ENCODE assay signal across 15 mouse cellular contexts in the genomic region with DNA sequence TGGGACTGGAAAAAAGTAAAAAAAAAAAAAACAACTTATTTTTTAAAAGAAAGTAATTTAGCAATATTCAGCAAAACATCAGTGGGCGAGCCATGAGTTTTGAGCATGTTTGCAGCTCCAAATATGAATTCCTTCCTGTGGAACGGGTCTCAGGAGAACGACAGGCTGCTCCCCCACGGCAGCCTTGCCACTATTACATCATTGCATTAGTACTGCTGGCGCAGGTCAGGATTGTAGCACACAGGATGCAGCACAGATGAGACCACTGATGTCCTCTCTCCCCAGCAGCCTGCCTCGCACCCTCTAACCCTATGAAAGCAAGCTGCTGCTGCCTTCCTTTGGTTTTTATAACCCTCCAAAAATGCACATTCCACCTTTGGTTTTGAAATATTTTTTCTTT.
"Had no signal": no experiment of that assay in that cellular context is flagged by ENCODE, and none has a peak within 500 bp of the region (broad histone marks: within the 10 kb centered on the region; RNA-seq: fewer than 3 reads in every experiment).

No protein-coding gene starts in this region.

- H3K27me3 ChIP-seq: lung, embryonic 15.5 days; midbrain, embryonic 13.5 days; midbrain, embryonic 15.5 days; neural tube, embryonic 12.5 days had no signal

- H3K27ac ChIP-seq: lung, embryonic 15.5 days; macrophage; midbrain, embryonic 13.5 days; midbrain, embryonic 15.5 days; neural tube, embryonic 12.5 days had no signal

- DNase-seq: liver, postnatal 0 days; lung, adult 2 months; lung, postnatal 14 days; lung, postnatal 36 days; right cerebral cortex, postnatal 14 days; spleen, adult 18-20 months; thymus, adult 18-20 months; thymus, postnatal 14 days; thymus, postnatal 36 days had no signal

- H3K36me3 ChIP-seq: lung, embryonic 15.5 days; midbrain, embryonic 13.5 days; midbrain, embryonic 15.5 days; neural tube, embryonic 12.5 days had no signal

- H3K9ac ChIP-seq: liver, postnatal 0 days; lung, embryonic 15.5 days; midbrain, embryonic 13.5 days; midbrain, embryonic 15.5 days; neural tube, embryonic 12.5 days had no signal

- H3K4me1 ChIP-seq: lung, embryonic 15.5 days; megakaryocyte, embryonic 14.5 days; midbrain, embryonic 13.5 days; midbrain, embryonic 15.5 days; neural tube, embryonic 12.5 days had no signal

- H3K4me3 ChIP-seq: lung, embryonic 15.5 days; megakaryocyte, embryonic 14.5 days; midbrain, embryonic 13.5 days; midbrain, embryonic 15.5 days; neural tube, embryonic 12.5 days had no signal
